Mouse (Mus musculus) stomach, embryonic 15.5 days (tissue): ENCODE measurements at regions not wholly inside any gene's neighbourhood (a gene's known extent, or its start where the extent isn't known, plus 50 kb on each side); places are given as distances from the start of the nearest gene placed in this dataset.
A peak's percentile ranks its signal among the peaks of the same experiment; 100 is the strongest.

ENCODE experiments used
- ATAC-seq: fragments of 200-750 bp; cut with Nextera tagmentation; 2 replicates; pipeline ENCODE4 v1.8.0; 2017; ENCODE audit warnings: low read depth, moderate number of reproducible peaks, moderate TSS enrichment; ENCODE audit not compliant: insufficient read depth, low FRiP score
- H3K27ac ChIP-seq: fragments of 300-500 bp; sonication (generic); 2 replicates; pipeline ENCODE4 v1.5.1; 2015; ENCODE audit warnings: mild to moderate bottlenecking, inconsistent platforms
- H3K27me3 ChIP-seq: fragments of 300-500 bp; sonication (generic); replicated peaks from 2 replicates; pipeline ENCODE4 v1.6.1; 2015; ENCODE audit warnings: inconsistent platforms
- H3K36me3 ChIP-seq: fragments of 300-500 bp; sonication (generic); 2 replicates; pipeline ENCODE4 v1.6.1; 2015; ENCODE audit warnings: inconsistent platforms
- H3K4me1 ChIP-seq: fragments of 300-500 bp; sonication (generic); 2 replicates; pipeline ENCODE4 v1.6.1; 2015; ENCODE audit warnings: inconsistent platforms
- H3K4me2 ChIP-seq: fragments of 300-500 bp; sonication (generic); 2 replicates; pipeline ENCODE4 v1.6.1; 2015; ENCODE audit warnings: mild to moderate bottlenecking, inconsistent platforms
- H3K4me3 ChIP-seq: fragments of 300-500 bp; sonication (generic); replicated peaks from 2 replicates; pipeline ENCODE4 v1.5.1; 2015; ENCODE audit warnings: inconsistent platforms
- H3K9ac ChIP-seq: fragments of 300-500 bp; sonication (generic); 2 replicates; pipeline ENCODE4 v1.6.1; 2015; ENCODE audit warnings: inconsistent platforms
- H3K9me3 ChIP-seq: fragments of 300-500 bp; sonication (generic); 2 replicates; pipeline ENCODE4 v1.6.1; 2016; ENCODE audit warnings: inconsistent platforms
- WGBS: fragments of 180-500 bp; shearing (Covaris S2); methylation state at CpG from one replicate; pipeline ENCODE4 v1.1.7; 2015; 5-methylcytosine and 5-hydroxymethylcytosine counted together

- 64% methylated on average over 9 of the region's 9 CpGs for WGBS
- Histone ChIP-seq H3K27me3 (no peaks in the 10 kb centered on the region), H3K4me3 (no peak overlapping the region), H3K9me3 (no peaks in the 10 kb centered on the region), H3K36me3 (no peaks in the 10 kb centered on the region), H3K27ac (no peak overlapping the region), H3K4me1 (no peaks in the 10 kb centered on the region), H3K9ac (no peak overlapping the region), H3K4me2 (no peak overlapping the region)
- no peak for ATAC-seq
Measured at GRCm38 (mm10) chr11:71414403-71415140, 184.0 kb upstream of the Nlrp1b start.

- Histone ChIP-seq H3K4me1 (no peaks in the 10 kb centered on the region), H3K27me3 (no peaks in the 10 kb centered on the region), H3K9me3 (no peaks in the 10 kb centered on the region), H3K36me3 (no peaks in the 10 kb centered on the region), H3K4me3 (no peak overlapping the region), H3K27ac (no peak overlapping the region), H3K4me2 (no peak overlapping the region), H3K9ac (no peak overlapping the region)
- WGBS, result 57% methylated on average over 3 of the region's 3 CpGs
- no peak for ATAC-seq
Measured at GRCm38 (mm10) chr11:71415451-71415850, 184.9 kb upstream of the Nlrp1b start.

DNA sequence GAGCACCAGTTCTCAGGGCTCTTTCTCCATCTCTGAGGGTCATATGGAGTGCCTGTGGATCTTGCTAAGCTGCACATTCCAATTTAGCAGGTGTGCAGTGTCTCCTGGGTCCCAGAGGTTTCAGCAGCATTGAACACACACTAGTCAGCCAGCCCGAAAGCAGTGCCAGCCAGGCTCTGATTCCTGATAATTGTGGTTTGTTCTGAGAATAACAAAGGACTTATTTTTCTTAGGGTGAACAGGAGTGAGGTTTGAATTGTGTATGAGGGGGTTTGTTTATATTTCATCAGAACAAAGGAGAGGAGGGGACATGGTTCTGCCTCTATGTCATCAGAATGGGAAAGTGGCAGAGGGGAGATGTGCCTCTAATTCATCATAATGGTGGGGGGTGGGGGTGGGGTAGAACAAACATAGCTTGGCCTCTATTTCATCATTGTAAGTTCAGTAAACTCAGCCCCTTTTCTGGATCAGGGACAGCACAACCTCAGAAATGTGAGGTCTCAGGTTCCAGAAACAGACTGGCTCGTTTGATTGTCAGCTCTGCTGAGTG, 191.8 kb upstream of the Nlrp1b start:
- no peak for ATAC-seq

DNA sequence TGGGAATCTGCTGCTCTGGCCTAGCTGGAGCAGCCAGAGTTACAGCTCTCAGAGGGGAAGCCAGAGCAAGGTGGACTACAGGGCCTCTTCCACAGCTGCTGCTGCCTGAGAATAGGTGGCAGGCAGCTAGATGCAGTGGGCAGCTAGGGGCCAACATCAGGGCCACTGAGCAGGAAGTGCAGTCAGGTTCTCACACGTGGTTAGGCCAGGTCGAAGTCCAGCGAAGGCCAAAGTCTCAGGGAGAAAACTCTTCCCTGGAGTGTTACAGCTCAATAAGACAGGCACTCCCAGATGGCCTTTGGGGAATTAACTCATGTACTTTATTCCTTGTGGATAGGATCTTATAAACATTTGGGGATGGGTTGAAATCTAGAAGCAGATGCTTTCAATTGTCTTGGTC, 192.7 kb upstream of the Nlrp1b start:
- Histone ChIP-seq H3K9me3 (no peaks in the 10 kb centered on the region), H3K27me3 (no peaks in the 10 kb centered on the region), H3K27ac (no peak overlapping the region), H3K4me2 (no peak overlapping the region), H3K4me3 (no peak overlapping the region), H3K4me1 (no peaks in the 10 kb centered on the region), H3K36me3 (no peaks in the 10 kb centered on the region), H3K9ac (no peak overlapping the region)
- ATAC-seq, result no peak
- 71% methylated on average over 3 of the region's 3 CpGs for WGBS

More for the DNA sequence above, 191.8 kb upstream of the Nlrp1b start:
- Histone ChIP-seq H3K4me3 (no peak overlapping the region), H3K27ac (no peak overlapping the region), H3K9ac (no peak overlapping the region), H3K4me1 (no peaks in the 10 kb centered on the region), H3K9me3 (no peaks in the 10 kb centered on the region), H3K36me3 (no peaks in the 10 kb centered on the region), H3K4me2 (no peak overlapping the region), H3K27me3 (no peaks in the 10 kb centered on the region)
- WGBS, result 44% methylated on average over 2 of the region's 2 CpGs

- no peak overlapping the region for H3K4me3 ChIP-seq
- ATAC-seq, result no peak
- H3K27me3 ChIP-seq, result no peaks in the 10 kb centered on the region
- no peak overlapping the region for H3K4me2 ChIP-seq
- no peaks in the 10 kb centered on the region for H3K9me3 ChIP-seq
- no peak overlapping the region for H3K9ac ChIP-seq
- H3K4me1 ChIP-seq, result no peaks in the 10 kb centered on the region
- WGBS, result 80% methylated on average over 5 of the region's 5 CpGs
- H3K36me3 ChIP-seq, result no peaks in the 10 kb centered on the region
- no peak overlapping the region for H3K27ac ChIP-seq
Measured at GRCm38 (mm10) chr11:71424879-71425278, 194.3 kb upstream of the Nlrp1b start.

GRCm38 (mm10) chr11:71429739-71430138, 199.2 kb upstream of the Nlrp1b start:
- no peaks in the 10 kb centered on the region for H3K9me3 ChIP-seq
- H3K4me3 ChIP-seq, result no peak overlapping the region
- 59% methylated on average over 22 of the region's 22 CpGs for WGBS
- H3K9ac ChIP-seq, result no peak overlapping the region
- H3K27ac ChIP-seq, result no peak overlapping the region
- H3K36me3 ChIP-seq, result no peaks in the 10 kb centered on the region
- no peaks in the 10 kb centered on the region for H3K4me1 ChIP-seq
- ATAC-seq, result no peak
- no peaks in the 10 kb centered on the region for H3K27me3 ChIP-seq
- no peak overlapping the region for H3K4me2 ChIP-seq

DNA sequence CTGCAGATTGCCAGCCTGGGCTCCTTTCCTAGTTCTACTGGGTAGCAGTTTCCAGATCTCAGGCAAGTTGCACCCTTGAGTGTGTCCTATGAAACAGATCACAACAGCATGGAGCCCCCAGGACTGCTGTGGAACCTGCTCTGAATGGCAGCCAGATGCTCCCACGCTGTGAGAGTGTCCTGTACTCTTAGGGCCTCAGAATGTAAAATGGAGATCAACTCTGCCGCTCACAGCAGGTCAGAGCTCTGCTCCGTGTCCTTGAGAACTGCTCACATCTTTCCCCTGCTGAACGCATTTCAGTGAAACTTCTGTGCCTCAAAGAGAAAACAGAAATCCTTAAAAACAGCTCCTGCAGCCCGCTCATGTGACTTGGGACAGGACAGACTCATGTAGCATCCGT, 203.7 kb upstream of the Nlrp1b start:
- Histone ChIP-seq H3K27me3 (no peaks in the 10 kb centered on the region), H3K9ac (no peak overlapping the region), H3K9me3 (no peaks in the 10 kb centered on the region), H3K4me3 (no peak overlapping the region), H3K36me3 (no peaks in the 10 kb centered on the region), H3K4me2 (no peak overlapping the region), H3K27ac (no peak overlapping the region), H3K4me1 (no peaks in the 10 kb centered on the region)
- ATAC-seq, result no peak
- 66% methylated on average over 6 of the region's 6 CpGs for WGBS

GRCm38 (mm10) chr11:71434886-71435285, 204.4 kb upstream of the Nlrp1b start:
- no peak overlapping the region for H3K27ac ChIP-seq
- ATAC-seq, result no peak
- no peaks in the 10 kb centered on the region for H3K36me3 ChIP-seq
- H3K9me3 ChIP-seq, result no peaks in the 10 kb centered on the region
- no peak overlapping the region for H3K4me3 ChIP-seq
- H3K27me3 ChIP-seq, result no peaks in the 10 kb centered on the region
- no peak overlapping the region for H3K9ac ChIP-seq
- no peak overlapping the region for H3K4me2 ChIP-seq
- H3K4me1 ChIP-seq, result no peaks in the 10 kb centered on the region
- 82% methylated on average over 5 of the region's 5 CpGs for WGBS

DNA sequence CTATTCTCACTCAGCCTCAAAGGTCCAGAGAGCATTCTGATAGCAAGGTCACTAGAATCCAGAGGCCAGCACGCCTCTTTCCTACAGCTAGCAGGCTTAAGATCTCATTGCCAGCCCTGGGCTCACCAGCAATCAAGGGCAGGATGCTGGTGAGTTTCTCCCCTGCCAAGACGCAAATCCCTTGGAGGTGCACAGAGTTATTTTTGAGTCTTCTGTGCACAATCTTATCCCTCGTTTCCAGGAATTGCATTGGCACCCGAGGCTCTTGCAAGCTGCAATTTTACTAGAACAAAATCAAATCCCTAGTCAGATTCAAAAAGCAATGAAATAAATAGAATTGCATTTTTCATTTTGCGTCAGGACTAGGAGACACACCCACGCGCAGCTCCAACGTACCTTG, 205.2 kb upstream of the Nlrp1b start:
- no peak overlapping the region for H3K9ac ChIP-seq
- ATAC-seq, result no peak

DNA sequence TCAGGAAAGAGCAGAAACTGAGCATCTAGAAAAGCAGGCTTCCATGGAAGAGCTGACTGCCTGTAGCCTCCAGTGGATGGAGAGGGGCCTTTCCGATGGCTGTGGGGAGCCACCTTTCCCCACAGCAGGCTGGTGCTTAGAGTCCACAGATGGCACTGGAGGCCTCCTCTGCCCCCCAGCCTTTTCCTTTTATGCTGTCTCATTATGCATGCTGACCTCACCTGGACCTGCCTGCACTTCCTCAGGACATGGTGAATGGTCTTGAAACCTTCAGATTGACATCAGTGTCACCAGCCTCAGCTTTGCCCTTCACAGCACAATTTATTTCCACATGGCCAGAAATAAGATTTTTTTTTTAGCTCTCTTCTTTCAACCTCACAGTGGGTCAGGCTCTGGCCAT, 205.8 kb upstream of the Nlrp1b start:
- H3K4me2 ChIP-seq, result no peak overlapping the region
- no peak overlapping the region for H3K27ac ChIP-seq
- ATAC-seq, result no peak
- H3K9ac ChIP-seq, result no peak overlapping the region
- 0 out of 2 replicates have a peak, but pooled peaks cover 6% of the 10 kb centered on the region for H3K27me3 ChIP-seq
- no peaks in the 10 kb centered on the region for H3K4me1 ChIP-seq
- WGBS, result 75% methylated on average over 1 of the region's 1 CpGs
- H3K36me3 ChIP-seq, result no peaks in the 10 kb centered on the region
- no peaks in the 10 kb centered on the region for H3K9me3 ChIP-seq
- no peak overlapping the region for H3K4me3 ChIP-seq

More for the DNA sequence above, 205.2 kb upstream of the Nlrp1b start:
- WGBS, result 50% methylated on average over 8 of the region's 8 CpGs
- Histone ChIP-seq H3K27me3 (0 out of 2 replicates have a peak, but pooled peaks cover 6% of the 10 kb centered on the region), H3K27ac (no peak overlapping the region), H3K4me3 (no peak overlapping the region), H3K9me3 (no peaks in the 10 kb centered on the region), H3K36me3 (no peaks in the 10 kb centered on the region), H3K4me1 (no peaks in the 10 kb centered on the region), H3K4me2 (no peak overlapping the region)

GRCm38 (mm10) chr11:71436801-71437200, 206.3 kb upstream of the Nlrp1b start:
- Histone ChIP-seq H3K27ac (no peak overlapping the region), H3K4me1 (no peaks in the 10 kb centered on the region), H3K36me3 (no peaks in the 10 kb centered on the region), H3K27me3 (0 out of 2 replicates have a peak, but pooled peaks cover 6% of the 10 kb centered on the region), H3K4me3 (no peak overlapping the region), H3K9me3 (no peaks in the 10 kb centered on the region), H3K9ac (no peak overlapping the region), H3K4me2 (no peak overlapping the region)
- 62% methylated on average over 2 of the region's 2 CpGs for WGBS
- ATAC-seq, result no peak

DNA sequence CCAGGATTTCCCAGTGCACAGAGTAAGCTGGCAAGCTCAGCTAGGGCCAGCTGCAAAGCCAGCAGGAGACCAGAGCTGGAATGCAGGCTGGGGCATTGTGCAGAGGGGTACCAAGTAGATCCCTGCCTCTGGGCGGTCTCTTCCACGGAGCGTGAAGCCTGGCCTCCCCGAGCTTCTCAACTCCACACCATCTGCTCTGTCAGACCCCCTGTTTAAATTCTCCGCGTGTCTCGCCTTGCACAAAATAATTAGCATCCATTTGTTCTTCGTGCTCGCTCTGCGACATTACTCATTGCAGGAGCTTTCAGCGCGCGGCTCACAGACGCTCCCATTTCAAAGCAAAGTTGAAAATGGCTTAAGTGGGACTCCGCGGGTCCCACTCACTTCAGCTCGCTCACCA, 209.3 kb upstream of the Nlrp1b start:
- no peak overlapping the region for H3K27ac ChIP-seq
- H3K27me3 ChIP-seq, result 0 out of 2 replicates have a peak, but pooled peaks cover 6% of the 10 kb centered on the region
- H3K4me3 ChIP-seq, result no peak overlapping the region
- no peak for ATAC-seq
- no peaks in the 10 kb centered on the region for H3K9me3 ChIP-seq
- no peaks in the 10 kb centered on the region for H3K36me3 ChIP-seq
- 8% methylated on average over 17 of the region's 17 CpGs for WGBS
- peak overlapping the region; percentile 19; the same call in 1 of the 2 replicates for H3K4me2 ChIP-seq
- no peak overlapping the region for H3K9ac ChIP-seq
- no peaks in the 10 kb centered on the region for H3K4me1 ChIP-seq
